Mouse (Mus musculus) MEL-GATA-1-ER (cell line): Measurements from ENCODE around the gene Zbtb39.
"Not testable (repeated sequence)": the region's sequence is repeated elsewhere in the genome, so short reads cannot be mapped to it uniquely, and the experiment has no call there.

Experiments used
- DNase-seq: peaks from one replicate; pipeline ENCODE4 v3.0.0-alpha.2; 2012; ENCODE audit warnings: low read depth; ENCODE audit errors: extremely low read depth

Gene Zbtb39

DNA sequence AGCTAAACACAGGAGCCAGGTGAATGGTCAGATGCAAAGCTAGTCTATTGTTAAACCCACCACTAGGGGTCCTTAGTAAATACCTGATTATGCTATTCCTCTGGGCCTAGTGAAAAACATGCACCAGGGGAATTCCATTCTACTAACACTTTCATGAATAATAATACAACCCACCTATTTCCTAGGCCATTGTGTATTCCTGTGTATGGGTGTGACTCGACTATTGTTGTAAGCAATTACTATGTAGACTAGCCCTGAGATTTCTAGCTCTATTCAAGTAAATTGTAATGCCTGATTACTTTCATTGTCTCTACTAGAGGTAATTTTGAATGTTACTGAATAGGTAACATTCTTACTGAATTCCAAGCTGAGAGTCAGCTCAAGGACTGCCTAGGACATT lies 46.1 kb downstream of the Zbtb39 start:
- DNase-seq = not testable (repeated sequence)
